Mouse (Mus musculus) cerebellum, adult 2 months (tissue): ENCODE results near the gene Saa2. TPM values are rescaled to one million over a fixed set of nuclear protein-coding genes. Genes with fewer than 3 reads are reported as not detected.
"Not testable (repeated sequence)": the region's sequence is repeated elsewhere in the genome, so short reads cannot be mapped to it uniquely, and the experiment has no call there.

Source experiments
- DNase-seq, 2 experiments: peaks; one replicate each; pipeline ENCODE4 v3.0.0; 2021
- H3K27ac ChIP-seq: fragments of 200-500 bp; 2 replicates; pipeline ENCODE4 v1.5.1; 2012; ENCODE audit warnings: low read length, control low read depth, inconsistent platforms; ENCODE audit not compliant: insufficient read depth
- H3K27me3 ChIP-seq: fragments of 200-500 bp; 2 replicates; pipeline ENCODE4 v1.6.1; 2012; ENCODE audit warnings: inconsistent platforms, mild to moderate bottlenecking, low read length, moderate library complexity; ENCODE audit not compliant: control insufficient read depth, insufficient read depth
- H3K4me1 ChIP-seq: fragments of 200-500 bp; 2 replicates; pipeline ENCODE4 v1.6.1; 2011; ENCODE audit warnings: low read length; ENCODE audit not compliant: control insufficient read depth, insufficient read depth
- H3K4me3 ChIP-seq: fragments of 200-500 bp; replicated peaks from 2 replicates; pipeline ENCODE3; 2011; ENCODE audit warnings: mild to moderate bottlenecking, low read depth, low read length, control low read depth; ENCODE audit not compliant: insufficient read depth
- CTCF ChIP-seq: fragments of 200-500 bp; IDR thresholded peaks from 2 replicates; pipeline ENCODE4 v1.5.1; 2011; ENCODE audit warnings: low read depth, mild to moderate bottlenecking, control low read depth, low read length, moderate library complexity, borderline replicate concordance; ENCODE audit not compliant: insufficient read depth
- POLR2A ChIP-seq: fragments of 200-500 bp; IDR thresholded peaks from 2 replicates; pipeline ENCODE4 v1.6.1; 2011; ENCODE audit warnings: low read length, control low read depth, borderline replicate concordance; ENCODE audit not compliant: insufficient read depth
- WGBS: fragments of 180-500 bp; shearing (Covaris S2); methylation state at CpG from one replicate; pipeline ENCODE4 v1.1.7; 2018; 5-methylcytosine and 5-hydroxymethylcytosine counted together
- polyA plus RNA-seq: library from polyadenylated mRNA; depleted of rRNA; stranded (reverse); fragments of >200 nt; gene quantifications from 2 replicates; pipeline ENCODE4 v1.2.3, GENCODE M21; 2012

The Saa2 gene
- polyA plus RNA-seq, 1 experiment = not detected

DNA sequence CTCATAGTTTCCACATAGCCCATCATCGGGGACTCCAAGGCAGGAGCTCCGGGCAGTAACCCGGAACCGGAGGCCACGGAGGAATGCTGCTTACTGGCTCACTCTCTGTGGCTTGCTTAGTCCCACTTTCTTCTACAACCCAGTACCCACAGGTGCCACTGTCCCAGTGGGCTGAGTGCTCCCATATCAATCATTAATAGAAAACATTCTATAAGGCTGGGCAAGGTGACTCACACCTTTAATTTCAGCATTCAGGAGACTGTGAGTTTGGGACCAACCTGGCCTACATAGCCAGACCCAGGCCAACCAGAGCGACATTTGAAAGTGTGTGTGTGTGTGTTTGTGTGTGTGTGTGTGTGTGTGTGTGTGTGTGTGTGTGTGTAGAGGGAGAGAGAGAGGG, 28.2 kb upstream of the Saa2 start:
- TF ChIP-seq CTCF (no peak), POLR2A (no peak)
- no peak overlapping the region for H3K27ac ChIP-seq
- H3K4me1 ChIP-seq = peaks cover 23% of the 10 kb centered on the region
- DNase-seq = no peak
- no peak overlapping the region for H3K4me3 ChIP-seq
- WGBS = 97% methylated on average over 6 of the region's 6 CpGs
- no peaks in the 10 kb centered on the region for H3K27me3 ChIP-seq

DNA sequence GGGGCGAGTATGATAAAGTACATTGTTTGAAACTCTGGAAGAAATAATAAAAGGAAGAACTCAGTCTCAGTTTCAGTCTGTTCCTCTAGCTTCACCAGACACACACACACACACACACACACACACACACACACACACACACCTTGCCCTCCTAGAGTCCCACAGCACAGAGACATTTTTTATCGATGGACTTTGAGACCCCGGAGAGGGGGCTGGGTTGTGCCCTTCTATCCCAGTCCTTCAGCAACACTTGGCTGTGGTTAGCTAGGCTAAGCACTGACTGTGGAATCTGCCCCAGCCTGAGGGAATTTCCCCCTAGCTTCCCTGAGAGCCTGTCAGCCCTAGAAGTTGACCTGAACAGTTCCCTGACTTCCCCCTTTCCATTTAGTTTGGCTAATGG, 27.7 kb upstream of the Saa2 start:
- Histone ChIP-seq H3K27ac (no peak overlapping the region), H3K27me3 (no peaks in the 10 kb centered on the region), H3K4me3 (no peak overlapping the region), H3K4me1 (peaks cover 22% of the 10 kb centered on the region)
- no peak for DNase-seq
- TF ChIP-seq CTCF = no peak
- no peak for TF ChIP-seq POLR2A
- 86% methylated on average over 3 of the region's 3 CpGs for WGBS

DNA sequence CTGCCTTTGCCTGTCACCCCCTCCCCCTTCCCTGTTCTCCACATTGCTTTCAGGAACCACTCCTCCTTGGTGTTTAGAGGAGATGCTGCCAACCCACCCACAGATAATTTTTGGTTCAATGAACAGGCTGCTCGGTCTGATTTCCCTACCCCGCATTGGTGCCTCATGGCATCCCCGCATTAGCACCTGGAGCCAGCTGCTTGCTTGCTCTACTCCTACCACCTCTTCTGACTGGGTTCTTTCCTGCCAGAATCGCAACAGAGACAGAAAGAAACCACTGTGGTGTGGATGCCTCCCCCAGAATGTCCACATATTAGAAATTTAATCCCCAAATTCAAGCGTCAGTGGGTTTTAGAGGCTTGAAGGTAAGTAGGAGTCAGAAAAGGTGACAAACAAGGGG, 27.2 kb upstream of the Saa2 start:
- Histone ChIP-seq H3K27me3 (no peaks in the 10 kb centered on the region), H3K27ac (no peak overlapping the region), H3K4me3 (no peak overlapping the region), H3K4me1 (peaks cover 17% of the 10 kb centered on the region)
- 51% methylated on average over 5 of the region's 5 CpGs for WGBS
- TF ChIP-seq POLR2A (no peak), CTCF (no peak)
- no peak for DNase-seq

DNA sequence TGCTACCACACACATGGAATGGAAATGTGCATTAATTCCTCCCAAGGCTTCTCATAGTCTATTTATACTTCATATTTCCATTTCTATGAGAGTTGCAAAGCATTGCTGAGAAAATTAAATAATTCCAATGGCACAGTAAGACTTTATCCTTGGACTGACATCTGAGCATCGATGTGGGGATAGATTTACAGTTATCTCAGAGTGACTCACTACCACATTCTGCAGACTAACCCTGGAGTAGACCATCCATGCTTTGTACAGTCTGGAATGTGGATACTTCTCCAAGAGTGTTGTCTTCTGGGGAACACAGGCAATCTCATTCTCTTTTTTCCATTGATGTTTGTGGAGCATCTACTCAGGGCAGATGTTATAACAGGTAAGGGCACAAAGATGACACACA, 24.0 kb upstream of the Saa2 start:
- no peak for DNase-seq
- Histone ChIP-seq H3K27ac (no peak overlapping the region), H3K4me1 (no peaks in the 10 kb centered on the region), H3K4me3 (no peak overlapping the region), H3K27me3 (no peaks in the 10 kb centered on the region)
- 92% methylated on average over 1 of the region's 1 CpGs for WGBS
- no peak for TF ChIP-seq POLR2A

DNA sequence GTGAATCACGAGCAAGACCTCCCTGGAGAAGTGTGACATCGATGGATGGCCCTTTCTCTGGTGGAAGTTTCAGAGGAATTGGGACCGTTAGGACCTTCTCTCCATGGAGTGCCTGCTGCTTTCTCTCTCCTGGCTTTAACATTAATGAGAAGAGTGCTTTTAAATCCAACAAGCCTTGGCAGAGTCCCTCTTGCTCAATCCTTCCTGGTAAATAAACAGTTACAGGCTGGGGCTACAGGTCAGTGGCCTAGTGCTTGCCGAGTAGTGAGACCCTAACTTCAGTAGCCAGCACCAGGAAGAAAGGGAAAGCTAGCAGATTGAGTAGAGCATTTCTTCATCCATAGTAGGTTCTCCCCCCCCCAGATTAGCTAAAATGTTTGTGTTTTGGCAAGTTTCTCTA, 19.1 kb upstream of the Saa2 start, which contains the start of gene Saa4:
Gene Saa4, minus strand, starts transcription at position 146 of the 400 bp plus-strand sequence.
- Histone ChIP-seq H3K4me1 (no peaks in the 10 kb centered on the region), H3K4me3 (no peak within 1 kb of the TSS), H3K27me3 (no peaks in the 10 kb centered on the region), H3K27ac (no peak within 1 kb of the TSS)
- TF ChIP-seq CTCF (no peak), POLR2A (no peak)
- WGBS = 96% methylated on average over 4 of the region's 4 CpGs
- no peak for DNase-seq

DNA sequence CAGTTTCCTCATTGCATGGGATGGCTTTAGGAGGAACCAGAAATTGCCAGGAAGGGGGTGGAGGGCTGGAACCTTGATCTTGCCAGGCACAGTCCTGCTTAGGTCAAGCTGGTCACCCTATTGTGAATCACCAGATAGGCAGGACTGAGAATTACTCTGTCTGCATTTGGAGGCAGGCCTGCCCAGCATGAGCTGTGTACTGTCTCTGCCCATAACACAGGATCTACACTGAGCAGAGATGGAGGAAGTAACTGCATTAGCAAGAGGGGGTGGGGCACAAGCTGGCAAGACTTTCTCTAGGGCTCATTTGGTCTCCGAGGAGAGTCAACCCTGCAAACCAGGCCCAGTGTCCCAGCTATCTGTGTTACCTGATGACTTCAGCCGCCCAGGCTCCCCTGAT, 16.6 kb upstream of the Saa2 start:
- H3K4me3 ChIP-seq = no peak overlapping the region

DNA sequence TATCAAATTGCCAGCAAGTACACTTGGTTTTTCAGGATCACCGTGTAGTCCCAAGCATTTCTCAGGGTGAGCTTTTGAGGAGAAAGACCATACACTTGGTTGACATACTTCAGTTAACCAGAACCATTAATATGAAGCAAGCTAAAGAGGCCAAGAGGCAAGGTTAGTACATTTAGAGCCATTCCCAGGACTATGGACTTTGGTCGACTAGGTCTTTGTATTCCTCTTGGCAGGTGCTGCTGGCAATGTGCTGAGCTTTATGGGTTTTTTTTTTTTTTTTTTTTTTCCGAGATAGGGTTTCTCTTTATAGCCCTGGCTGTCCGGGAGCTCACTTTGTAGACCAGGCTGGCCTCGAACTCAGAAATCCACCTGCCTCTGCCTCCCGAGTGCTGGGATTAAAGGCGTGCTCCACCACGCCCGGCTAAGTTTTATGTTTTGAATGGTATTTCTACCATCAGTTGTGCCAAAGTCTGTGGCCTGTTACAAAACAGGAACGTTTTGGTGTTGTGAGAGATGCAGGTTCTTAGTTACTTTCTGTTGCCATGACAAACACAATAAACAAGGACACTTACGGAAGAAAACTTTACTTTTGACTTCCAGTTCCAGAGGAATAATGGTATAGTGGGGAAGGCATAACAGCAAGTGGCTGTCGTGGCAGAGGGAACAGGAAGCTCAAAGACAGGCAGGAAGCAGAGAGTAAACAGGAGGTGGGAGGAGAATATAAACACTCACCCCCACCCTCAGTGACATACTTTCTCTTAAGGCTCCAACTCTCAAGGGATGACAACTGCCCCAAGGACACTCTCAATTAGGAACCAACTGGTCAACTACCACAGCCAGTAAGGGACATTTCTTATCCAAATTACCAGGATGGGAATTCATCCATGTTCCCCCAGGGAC, 12.8 kb upstream of the Saa2 start:
- Histone ChIP-seq H3K27me3 (no peaks in the 10 kb centered on the region), H3K4me3 (no peak overlapping the region), H3K4me1 (no peaks in the 10 kb centered on the region; the same call in 1 of the 2 replicates), H3K27ac (no peak overlapping the region)
- no peak for TF ChIP-seq CTCF
- TF ChIP-seq POLR2A = no peak
- DNase-seq = no peak
- WGBS = 80% methylated on average over 12 of the region's 12 CpGs

More for the DNA sequence above, 16.6 kb upstream of the Saa2 start:
- TF ChIP-seq POLR2A (no peak), CTCF (no peak)
- 85% methylated on average over 2 of the region's 2 CpGs for WGBS
- Histone ChIP-seq H3K27ac (no peak overlapping the region), H3K4me1 (no peaks in the 10 kb centered on the region), H3K27me3 (no peaks in the 10 kb centered on the region)
- DNase-seq = no peak

DNA sequence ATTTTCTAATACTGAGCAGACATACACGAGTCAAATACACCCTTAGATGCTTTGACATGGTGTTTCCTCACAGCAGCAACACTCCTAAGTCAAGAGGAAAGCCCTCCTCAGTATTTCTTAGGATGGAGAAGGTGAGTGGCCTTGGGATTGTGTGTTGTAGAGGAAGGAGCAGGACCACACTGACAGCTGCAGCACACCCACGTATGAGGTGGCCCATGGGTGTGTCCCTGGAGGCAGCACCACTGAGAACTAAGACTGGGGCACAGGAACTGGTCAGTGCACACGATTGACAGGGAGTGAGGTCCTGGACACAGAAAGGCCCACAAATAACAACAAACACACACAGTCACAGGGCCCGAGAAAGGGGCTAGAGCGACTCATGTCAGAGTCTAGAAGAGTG, 11.5 kb upstream of the Saa2 start:
- not testable (repeated sequence) for H3K4me3 ChIP-seq, H3K27ac ChIP-seq, H3K27me3 ChIP-seq, DNase-seq, H3K4me1 ChIP-seq
- WGBS = 88% methylated on average over 5 of the region's 5 CpGs

DNA sequence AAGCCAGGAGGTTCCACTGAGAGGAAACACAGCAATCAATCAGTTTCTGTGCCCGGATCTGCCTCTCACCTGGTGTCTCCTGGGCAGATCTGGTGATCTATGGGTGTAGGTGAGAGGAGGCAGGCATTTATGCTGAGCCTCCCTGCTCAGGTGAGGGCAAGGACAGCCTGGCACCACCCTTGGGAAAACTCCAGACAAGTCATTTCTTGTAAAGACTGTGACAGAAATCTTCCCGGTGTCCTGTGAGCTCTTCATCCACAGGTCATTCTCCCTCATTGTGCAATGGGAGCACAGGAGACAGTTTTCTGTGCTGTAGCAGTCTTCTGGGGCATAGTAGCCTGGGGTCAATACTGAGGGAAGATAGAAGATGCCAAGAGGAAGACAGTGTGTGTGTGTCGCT, 8.7 kb upstream of the Saa2 start, which contains the start of gene Saa1:
Gene Saa1, minus strand, starts transcription at position 101 of the 400 bp plus-strand sequence.
- not testable (repeated sequence) for H3K4me1 ChIP-seq, H3K27ac ChIP-seq, H3K4me3 ChIP-seq, DNase-seq, H3K27me3 ChIP-seq
- 54% methylated on average over 3 of the region's 3 CpGs for WGBS
